Mouse (Mus musculus) MEL (cell line): Measurements from ENCODE around the gene Zfp1. TPM values are rescaled to one million over a fixed set of nuclear protein-coding genes. Genes with fewer than 3 reads are reported as not detected.
A peak's percentile ranks its signal among the peaks of the same experiment; 100 is the strongest.

Source experiments
- DNase-seq: peaks from one replicate; pipeline ENCODE4 v3.0.0; 2011; ENCODE audit warnings: low read depth, low spot score
- H3K27ac ChIP-seq: 2 replicates; pipeline ENCODE4 v1.5.1; 2012; ENCODE audit warnings: low read depth, mild to moderate bottlenecking, control low read depth, low read length, moderate library complexity; ENCODE audit not compliant: control insufficient read depth
- H3K27me3 ChIP-seq, 2 experiments: fragments of 150-350 bp in 1 of 2; sonication (generic) in 1 of 2; 2 replicates each; pipeline ENCODE4 v1.6.1; 2012; ENCODE audit warnings: low read length in 2 of 2, mild to moderate bottlenecking in 2 of 2, improper control_type of control experiment in 1 of 2, moderate library complexity in 1 of 2; ENCODE audit not compliant: insufficient read depth in 2 of 2, control insufficient read depth in 1 of 2
- H3K36me3 ChIP-seq, 2 experiments: 2 replicates each; pipeline ENCODE4 v1.6.1; 2012 to 2014; ENCODE audit warnings: low read length in 2 of 2, improper control_type of control experiment in 1 of 2, inconsistent platforms in 1 of 2, mild to moderate bottlenecking in 1 of 2; ENCODE audit not compliant: insufficient read depth in 2 of 2, control insufficient read depth in 1 of 2
- H3K4me1 ChIP-seq, 2 experiments: fragments of 150-350 bp in 1 of 2; sonication (generic) in 1 of 2; 2 replicates each; pipeline ENCODE4 v1.6.1; 2012; ENCODE audit warnings: low read length in 2 of 2, improper control_type of control experiment in 1 of 2, mild to moderate bottlenecking in 1 of 2; ENCODE audit not compliant: insufficient read depth in 2 of 2, control insufficient read depth in 1 of 2
- H3K4me3 ChIP-seq, 2 experiments: fragments of 150-350 bp in 1 of 2; sonication (generic) in 1 of 2; 2 replicates each; pipeline ENCODE4 v1.5.1; 2012; ENCODE audit warnings: low read depth in 2 of 2, low read length in 2 of 2, mild to moderate bottlenecking in 2 of 2, moderate library complexity in 2 of 2, control low read depth in 1 of 2, improper control_type of control experiment in 1 of 2; ENCODE audit not compliant: control insufficient read depth in 1 of 2, insufficient read depth in 1 of 2
- H3K79me2 ChIP-seq: 2 replicates; pipeline ENCODE4 v1.6.1; 2012; ENCODE audit warnings: mild to moderate bottlenecking, low read length, moderate library complexity; ENCODE audit not compliant: control insufficient read depth, poor library complexity, insufficient read depth
- H3K9ac ChIP-seq: 2 replicates; pipeline ENCODE4 v1.6.1; 2012; ENCODE audit warnings: low read depth, mild to moderate bottlenecking, control low read depth, low read length, moderate library complexity; ENCODE audit not compliant: control insufficient read depth, poor library complexity, severe bottlenecking
- H3K9me3 ChIP-seq: fragments of 150-350 bp; sonication (generic); replicated peaks from 2 replicates; pipeline ENCODE4 v1.6.1; 2012; ENCODE audit warnings: mild to moderate bottlenecking, low read length, improper control_type of control experiment, moderate library complexity; ENCODE audit not compliant: insufficient read depth
- BHLHE40 ChIP-seq: IDR thresholded peaks from 2 replicates; pipeline ENCODE4 v1.6.1; 2012; ENCODE audit warnings: low read depth, mild to moderate bottlenecking, inconsistent platforms, low read length, improper control_type of control experiment, borderline replicate concordance
- CHD1 ChIP-seq: IDR thresholded peaks from 2 replicates; pipeline ENCODE4 v1.6.1; 2012; ENCODE audit warnings: low read depth, mild to moderate bottlenecking, inconsistent platforms, low read length, improper control_type of control experiment
- CHD2 ChIP-seq: IDR thresholded peaks from 2 replicates; pipeline ENCODE4 v1.6.1; 2011; ENCODE audit warnings: low read length, improper control_type of control experiment
- E2F4 ChIP-seq: IDR thresholded peaks from 2 replicates; pipeline ENCODE4 v1.6.1; 2011; ENCODE audit warnings: low read depth, low read length, improper control_type of control experiment, borderline replicate concordance
- EP300 ChIP-seq, 2 experiments: IDR thresholded peaks; 2 replicates each; pipeline ENCODE4 v1.6.1; 2011; ENCODE audit warnings: improper control_type of control experiment in 2 of 2, low read length in 2 of 2, low read depth in 1 of 2, mild to moderate bottlenecking in 1 of 2
- GATA1 ChIP-seq: IDR thresholded peaks from 2 replicates; pipeline ENCODE4 v1.6.1; 2011; ENCODE audit warnings: low read depth, low read length, improper control_type of control experiment
- HCFC1 ChIP-seq: IDR thresholded peaks from 2 replicates; pipeline ENCODE4 v1.6.1; 2012; ENCODE audit warnings: low read depth, mild to moderate bottlenecking, inconsistent platforms, low read length, improper control_type of control experiment, moderate library complexity
- KAT2A ChIP-seq: conservative IDR thresholded peaks from 2 replicates; pipeline ENCODE4 v1.6.1; 2012; ENCODE audit warnings: low read depth, low read length, improper control_type of control experiment, inconsistent platforms
- MAX ChIP-seq: IDR thresholded peaks from 2 replicates; pipeline ENCODE4 v1.6.1; 2011; ENCODE audit warnings: low read length, improper control_type of control experiment
- NRF1 ChIP-seq: IDR thresholded peaks from 2 replicates; pipeline ENCODE4 v1.6.1; 2014; ENCODE audit warnings: low read depth, mild to moderate bottlenecking, inconsistent platforms, low read length, improper control_type of control experiment, moderate library complexity; ENCODE audit not compliant: poor library complexity, insufficient read depth, severe bottlenecking
- POLR2AphosphoS2 ChIP-seq: IDR thresholded peaks from 2 replicates; pipeline ENCODE4 v1.6.1; 2011; ENCODE audit warnings: low read length, improper control_type of control experiment
- POLR2AphosphoS5 ChIP-seq: IDR thresholded peaks from 2 replicates; pipeline ENCODE4 v1.6.1; 2012; ENCODE audit warnings: low read depth, borderline replicate concordance, mild to moderate bottlenecking, inconsistent platforms, low read length, moderate library complexity, mixed read lengths
- RAD21 ChIP-seq: IDR thresholded peaks from 2 replicates; pipeline ENCODE4 v1.6.1; 2011; ENCODE audit warnings: mild to moderate bottlenecking, low read depth, low read length, improper control_type of control experiment
- SMC3 ChIP-seq: IDR thresholded peaks from 2 replicates; pipeline ENCODE4 v1.6.1; 2011; ENCODE audit warnings: low read depth, low read length, improper control_type of control experiment
- TAL1 ChIP-seq: IDR thresholded peaks from 2 replicates; pipeline ENCODE4 v1.6.1; 2012; ENCODE audit warnings: mild to moderate bottlenecking, inconsistent platforms, low read length, moderate library complexity, mixed read lengths
- ZC3H11A ChIP-seq: IDR thresholded peaks from 2 replicates; pipeline ENCODE4 v1.6.1; 2012; ENCODE audit warnings: low read depth, mild to moderate bottlenecking, inconsistent platforms, low read length, improper control_type of control experiment
- ZKSCAN1 ChIP-seq: IDR thresholded peaks from 2 replicates; pipeline ENCODE4 v1.6.1; 2012; ENCODE audit warnings: low read depth, mild to moderate bottlenecking, inconsistent platforms, low read length, improper control_type of control experiment, moderate library complexity
- ZMIZ1 ChIP-seq: IDR thresholded peaks from 2 replicates; pipeline ENCODE4 v1.6.1; 2012; ENCODE audit warnings: low read depth, mild to moderate bottlenecking, inconsistent platforms, low read length, improper control_type of control experiment, moderate library complexity
- ZNF384 ChIP-seq: IDR thresholded peaks from 2 replicates; pipeline ENCODE4 v1.6.1; 2012; ENCODE audit warnings: low read depth, mild to moderate bottlenecking, inconsistent platforms, low read length, improper control_type of control experiment
- polyA plus RNA-seq, 2 experiments: library from polyadenylated mRNA; stranded (reverse) in 1 of 2; unstranded in 1 of 2; fragments of >175 nt in 1 of 2; fragments of >200 nt in 1 of 2; gene quantifications; 2 replicates each; pipeline versions ENCODE4 v1.2.1 to v1.2.4; 2012; ENCODE audit warnings: low replicate concordance in 2 of 2, low read depth in 1 of 2; ENCODE audit not compliant: insufficient read length in 2 of 2, insufficient read depth in 1 of 2, missing spikeins in 1 of 2
- total RNA-seq: library from RNA; depleted of rRNA; stranded (reverse); fragments of 300-350 nt; gene quantifications from 2 replicates; pipeline ENCODE4 v1.2.3, GENCODE M21; 2012

Gene Zfp1
- total and polyA plus RNA-seq, 3 experiments, result 12.2 to 12.4 TPM; not detected in 1

DNA sequence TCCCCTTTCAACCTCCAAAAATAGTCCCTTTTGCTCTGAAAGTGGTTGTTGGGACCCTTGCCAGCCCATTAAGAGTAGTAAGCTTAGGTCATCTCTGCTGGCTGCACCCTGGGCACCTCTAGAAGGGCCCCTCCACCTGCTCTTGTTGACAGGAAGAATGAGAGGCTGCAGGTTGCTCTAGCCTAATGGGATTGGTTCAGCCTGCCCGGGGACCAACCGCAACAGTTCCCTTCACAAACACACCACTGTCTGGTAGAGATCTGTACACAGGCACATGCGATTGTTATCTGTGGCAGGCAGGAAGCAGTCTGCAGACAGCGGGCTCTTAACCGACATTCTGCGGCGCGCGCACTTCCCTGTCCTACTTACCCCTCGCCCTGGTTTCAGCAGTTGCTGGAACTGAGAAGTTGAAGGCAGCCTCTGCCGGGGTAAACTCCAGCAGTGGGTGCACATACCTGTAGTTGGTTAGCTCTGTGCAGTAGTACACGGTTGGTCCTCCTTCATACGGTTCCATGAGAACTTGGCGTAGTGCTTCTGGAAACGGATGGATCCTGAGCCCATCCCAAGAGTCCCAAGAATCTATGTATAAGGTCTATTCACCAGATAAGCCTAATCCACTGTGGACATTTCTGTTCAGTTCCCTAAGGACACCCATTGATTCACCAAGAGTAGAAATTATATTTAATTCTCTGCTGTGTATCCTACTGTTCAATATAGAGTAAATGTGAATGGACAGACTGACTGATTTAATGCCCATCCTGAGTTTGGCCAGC lies 47.3 kb upstream of the Zfp1 start (continued):
- TF ChIP-seq HCFC1 (peak; percentile 66; the same call in 1 of the 2 replicates), RAD21 (no peak; the same call in 1 of the 2 replicates), SMC3 (no peak), ZC3H11A (no peak), POLR2AphosphoS2 (0 out of 2 replicates have a peak, but pooled peaks have one; percentile 44), MAX (peak; percentile 88), E2F4 (peak; percentile 67; the same call in 1 of the 2 replicates), NRF1 (peak; percentile 65), CHD2 (no peak; the same call in 1 of the 2 replicates), BHLHE40 (peak; percentile 97), POLR2AphosphoS5 (no peak), ZMIZ1 (peak; percentile 24), KAT2A (peak; percentile 8; the same call in 1 of the 2 replicates), TAL1 (peak; percentile 73)

DNA sequence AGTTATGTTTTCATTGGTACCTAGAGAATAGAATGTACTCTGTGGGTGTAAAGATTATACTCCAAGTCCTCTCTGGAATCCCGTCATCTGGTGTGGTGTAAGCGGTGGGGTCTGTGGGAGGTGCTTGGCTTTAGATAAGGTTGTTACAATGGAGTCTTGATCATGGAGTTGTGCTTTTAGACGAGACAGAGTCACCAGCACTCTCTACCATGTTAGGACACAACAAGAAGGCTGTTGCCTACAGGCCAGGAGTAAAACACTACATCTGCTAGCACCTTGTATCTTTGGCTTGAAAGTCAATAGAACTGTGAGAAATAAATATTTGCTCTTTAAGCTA lies 46.7 kb upstream of the Zfp1 start:
- Histone ChIP-seq H3K9ac (peak overlapping the region; percentile 58), H3K79me2 (peaks cover 7% of the 10 kb centered on the region), H3K27ac (peak overlapping the region; percentile 88), H3K27me3 (no peaks in the 10 kb centered on the region), H3K4me1 (peaks cover 31 to 37% of the 10 kb centered on the region in 2 experiments), H3K4me3 (peak overlapping the region in 1 of 2 experiments; percentile 36; a peak in 2 of 4 replicates), H3K9me3 (no peaks in the 10 kb centered on the region), H3K36me3 (peaks cover 0 to 31% of the 10 kb centered on the region in 2 experiments; a peak in 2 of 4 replicates)
- peak; percentile 54 for DNase-seq
- no peak for TF ChIP-seq ZKSCAN1
- peak in 1 of 2 experiments; percentile 12; a peak in 1 of 4 replicates for TF ChIP-seq EP300 (IDR thresholded peaks at IDR 0.05; ENCODE audit: low read depth in 1 of 2, low read length in 2 of 2)
- no peak for TF ChIP-seq ZNF384
- TF ChIP-seq GATA1, result peak; percentile 37; the same call in 1 of the 2 replicates
- peak; percentile 64; the same call in 1 of the 2 replicates for TF ChIP-seq CHD1
- no peak for TF ChIP-seq HCFC1
